In genomic region chr19:16093616-16094015, GRCm38 (mm10) we compare ENCODE assay signal across 16 mouse cellular contexts.
"Had no signal": no experiment of that assay in that cellular context is flagged by ENCODE, and none has a peak within 500 bp of the region (broad histone marks: within the 10 kb centered on the region; RNA-seq: fewer than 3 reads in every experiment).

No protein-coding gene starts in this region.

- H3K27me3 ChIP-seq: lung, embryonic 15.5 days; midbrain, embryonic 13.5 days; midbrain, embryonic 15.5 days; neural tube, embryonic 12.5 days; stomach, embryonic 15.5 days had no signal

- H3K4me1 ChIP-seq: lung, embryonic 15.5 days; midbrain, embryonic 13.5 days; midbrain, embryonic 15.5 days; neural tube, embryonic 12.5 days; stomach, embryonic 15.5 days had no signal

- H3K27ac ChIP-seq: lung, embryonic 15.5 days; macrophage; midbrain, embryonic 13.5 days; midbrain, embryonic 15.5 days; neural tube, embryonic 12.5 days; stomach, embryonic 15.5 days; stomach, postnatal 0 days had no signal

- H3K4me3 ChIP-seq: lung, embryonic 15.5 days; megakaryocyte, embryonic 14.5 days; midbrain, embryonic 13.5 days; midbrain, embryonic 15.5 days; neural tube, embryonic 12.5 days; stomach, embryonic 15.5 days had no signal

- DNase-seq: liver, postnatal 0 days; lung, adult 2 months; lung, postnatal 14 days; lung, postnatal 36 days; right cerebral cortex, postnatal 14 days; thymus, adult 2 months; thymus, postnatal 25 days; thymus, postnatal 4 days had no signal

- H3K36me3 ChIP-seq: lung, embryonic 15.5 days; midbrain, embryonic 13.5 days; midbrain, embryonic 15.5 days; neural tube, embryonic 12.5 days; stomach, embryonic 15.5 days had no signal
